Mouse (Mus musculus): Measurements from ENCODE around the gene Vmn1r198. TPM values are rescaled to one million over a fixed set of nuclear protein-coding genes. Genes with fewer than 3 reads are reported as not detected.
"Not testable (repeated sequence)": the region's sequence is repeated elsewhere in the genome, so short reads cannot be mapped to it uniquely, and the experiment has no call there.

Gene Vmn1r198
- polyA plus RNA-seq, 1 experiment: not detected

- H3K27ac ChIP-seq (ENCODE audit: control insufficient read depth, insufficient read depth, low read depth, low read length): no peak overlapping the region
- H3K4me1 ChIP-seq (ENCODE audit: control insufficient read depth, insufficient read depth, low read length): no peaks in the 10 kb centered on the region
- no peak overlapping the region for H3K4me3 ChIP-seq (ENCODE audit: control insufficient read depth, low read depth, low read length)
- no peak for TF ChIP-seq POLR2A (IDR thresholded peaks at IDR 0.05; ENCODE audit: control insufficient read depth, low read depth, low read length)
- TF ChIP-seq CTCF (IDR thresholded peaks at IDR 0.05; ENCODE audit: control insufficient read depth, insufficient read depth, insufficient replicate concordance, low read depth, low read length): no peak
- H3K36me3 ChIP-seq (ENCODE audit: control insufficient read depth, insufficient read depth, low read length): no peaks in the 10 kb centered on the region
- H3K27me3 ChIP-seq (ENCODE audit: control insufficient read depth, insufficient read depth, low read length): no peaks in the 10 kb centered on the region
These were observed 649 bp downstream of the Vmn1r198 start for GRCm38 (mm10) chr13:22350813-22351212.

GRCm38 (mm10) chr13:22379518-22379917 lies 29.4 kb downstream of the Vmn1r198 start, which contains the start of gene Vmn1r199:
Gene Vmn1r199 (plus strand): TSS chr13:22379818.
- H3K4me3 ChIP-seq (ENCODE audit: control insufficient read depth, low read depth, low read length): no peak within 1 kb of the TSS
- no peaks in the 10 kb centered on the region for H3K4me1 ChIP-seq (ENCODE audit: control insufficient read depth, insufficient read depth, low read length)
- H3K27ac ChIP-seq (ENCODE audit: control insufficient read depth, insufficient read depth, low read depth, low read length): no peak within 1 kb of the TSS

GRCm38 (mm10) chr13:22381128-22381527 lies 31.0 kb downstream of the Vmn1r198 start:
- not testable (repeated sequence) for H3K4me1 ChIP-seq (ENCODE audit: control insufficient read depth, insufficient read depth, low read length); H3K4me3 ChIP-seq (ENCODE audit: control insufficient read depth, low read depth, low read length); H3K36me3 ChIP-seq (ENCODE audit: control insufficient read depth, insufficient read depth, low read length); H3K27ac ChIP-seq (ENCODE audit: control insufficient read depth, insufficient read depth, low read depth, low read length); H3K27me3 ChIP-seq (ENCODE audit: control insufficient read depth, insufficient read depth, low read length)

More at GRCm38 (mm10) chr13:22379518-22379917, 29.4 kb downstream of the Vmn1r198 start, which contains the start of gene Vmn1r199:
- H3K27me3 ChIP-seq (ENCODE audit: control insufficient read depth, insufficient read depth, low read length): no peaks in the 10 kb centered on the region
- no peaks in the 10 kb centered on the region for H3K36me3 ChIP-seq (ENCODE audit: control insufficient read depth, insufficient read depth, low read length)
- no peak for TF ChIP-seq POLR2A (IDR thresholded peaks at IDR 0.05; ENCODE audit: control insufficient read depth, low read depth, low read length)
- TF ChIP-seq CTCF (IDR thresholded peaks at IDR 0.05; ENCODE audit: control insufficient read depth, insufficient read depth, insufficient replicate concordance, low read depth, low read length): no peak

- H3K4me1 ChIP-seq (ENCODE audit: control insufficient read depth, insufficient read depth, low read length): no peaks in the 10 kb centered on the region
- TF ChIP-seq POLR2A (IDR thresholded peaks at IDR 0.05; ENCODE audit: control insufficient read depth, low read depth, low read length) (no peak), CTCF (IDR thresholded peaks at IDR 0.05; ENCODE audit: control insufficient read depth, insufficient read depth, insufficient replicate concordance, low read depth, low read length) (no peak)
- no peak overlapping the region for H3K4me3 ChIP-seq (ENCODE audit: control insufficient read depth, low read depth, low read length)
- no peaks in the 10 kb centered on the region for H3K27me3 ChIP-seq (ENCODE audit: control insufficient read depth, insufficient read depth, low read length)
- H3K36me3 ChIP-seq (ENCODE audit: control insufficient read depth, insufficient read depth, low read length): no peaks in the 10 kb centered on the region
- no peak overlapping the region for H3K27ac ChIP-seq (ENCODE audit: control insufficient read depth, insufficient read depth, low read depth, low read length)
These were observed 33.2 kb downstream of the Vmn1r198 start for GRCm38 (mm10) chr13:22383401-22383800.

- no peak for TF ChIP-seq POLR2A (IDR thresholded peaks at IDR 0.05; ENCODE audit: control insufficient read depth, low read depth, low read length)
- TF ChIP-seq CTCF (IDR thresholded peaks at IDR 0.05; ENCODE audit: control insufficient read depth, insufficient read depth, insufficient replicate concordance, low read depth, low read length): no peak
- Histone ChIP-seq H3K4me3 (ENCODE audit: control insufficient read depth, low read depth, low read length) (no peak overlapping the region), H3K27ac (ENCODE audit: control insufficient read depth, insufficient read depth, low read depth, low read length) (no peak overlapping the region), H3K4me1 (ENCODE audit: control insufficient read depth, insufficient read depth, low read length) (no peaks in the 10 kb centered on the region), H3K36me3 (ENCODE audit: control insufficient read depth, insufficient read depth, low read length) (no peaks in the 10 kb centered on the region), H3K27me3 (ENCODE audit: control insufficient read depth, insufficient read depth, low read length) (no peaks in the 10 kb centered on the region)
These were observed 36.9 kb downstream of the Vmn1r198 start for GRCm38 (mm10) chr13:22387050-22387449.

- no peaks in the 10 kb centered on the region for H3K36me3 ChIP-seq (ENCODE audit: control insufficient read depth, insufficient read depth, low read length)
- H3K27me3 ChIP-seq (ENCODE audit: control insufficient read depth, insufficient read depth, low read length): no peaks in the 10 kb centered on the region
- TF ChIP-seq POLR2A (IDR thresholded peaks at IDR 0.05; ENCODE audit: control insufficient read depth, low read depth, low read length) (no peak), CTCF (IDR thresholded peaks at IDR 0.05; ENCODE audit: control insufficient read depth, insufficient read depth, insufficient replicate concordance, low read depth, low read length) (no peak)
- H3K27ac ChIP-seq (ENCODE audit: control insufficient read depth, insufficient read depth, low read depth, low read length): no peak within 1 kb of the TSS
- no peaks in the 10 kb centered on the region for H3K4me1 ChIP-seq (ENCODE audit: control insufficient read depth, insufficient read depth, low read length)
- no peak within 1 kb of the TSS for H3K4me3 ChIP-seq (ENCODE audit: control insufficient read depth, low read depth, low read length)
These were observed 39.9 kb downstream of the Vmn1r198 start, which contains the start of gene Vmn1r200 for GRCm38 (mm10) chr13:22390073-22390472. Gene Vmn1r200 (plus strand): TSS chr13:22390373.

GRCm38 (mm10) chr13:22402978-22403377 lies 52.8 kb downstream of the Vmn1r198 start:
- H3K27me3 ChIP-seq (ENCODE audit: control insufficient read depth, insufficient read depth, low read length): no peaks in the 10 kb centered on the region
- H3K4me1 ChIP-seq (ENCODE audit: control insufficient read depth, insufficient read depth, low read length): no peaks in the 10 kb centered on the region
- no peak overlapping the region for H3K4me3 ChIP-seq (ENCODE audit: control insufficient read depth, low read depth, low read length)
- H3K27ac ChIP-seq (ENCODE audit: control insufficient read depth, insufficient read depth, low read depth, low read length): no peak overlapping the region
- no peaks in the 10 kb centered on the region for H3K36me3 ChIP-seq (ENCODE audit: control insufficient read depth, insufficient read depth, low read length)
- TF ChIP-seq CTCF (IDR thresholded peaks at IDR 0.05; ENCODE audit: control insufficient read depth, insufficient read depth, insufficient replicate concordance, low read depth, low read length): no peak
- no peak for TF ChIP-seq POLR2A (IDR thresholded peaks at IDR 0.05; ENCODE audit: control insufficient read depth, low read depth, low read length)

Other genes starting within 250 kb of the Vmn1r198 start
- gene Vmn1r189, start 244.5 kb upstream of the Vmn1r198 start, polyA plus RNA-seq (2012; rRNA removed): not detected in 2 replicates
- not detected in 2 replicates for gene Vmn1r191, start 166.4 kb upstream of the Vmn1r198 start, polyA plus RNA-seq (2012; rRNA removed)
- gene Vmn1r192, start 159.2 kb upstream of the Vmn1r198 start, polyA plus RNA-seq (2012; rRNA removed): not detected in 2 replicates
- gene Vmn1r193, start 127.2 kb upstream of the Vmn1r198 start, polyA plus RNA-seq (2012; rRNA removed): not detected in 2 replicates
- gene Vmn1r194, start 106.1 kb upstream of the Vmn1r198 start, polyA plus RNA-seq (2012; rRNA removed): not detected in 2 replicates
- gene Vmn1r195, start 79.8 kb upstream of the Vmn1r198 start, polyA plus RNA-seq (2012; rRNA removed): not detected in 2 replicates
- gene Vmn1r196, start 60.4 kb upstream of the Vmn1r198 start, polyA plus RNA-seq (2012; rRNA removed): not detected in 2 replicates
- gene Vmn1r197, start 25.8 kb upstream of the Vmn1r198 start, polyA plus RNA-seq (2012; rRNA removed): not detected in 2 replicates
- not detected in 2 replicates for gene Vmn1r199, start 29.5 kb downstream of the Vmn1r198 start, polyA plus RNA-seq (2012; rRNA removed)
- gene Vmn1r200, start 40.0 kb downstream of the Vmn1r198 start, polyA plus RNA-seq (2012; rRNA removed): not detected in 2 replicates
- gene Vmn1r201, start 121.6 kb downstream of the Vmn1r198 start, polyA plus RNA-seq (2012; rRNA removed): not detected in 2 replicates
- not detected in 2 replicates for gene Vmn1r202, start 155.0 kb downstream of the Vmn1r198 start, polyA plus RNA-seq (2012; rRNA removed)
- not detected in 2 replicates for gene Vmn1r203, start 167.8 kb downstream of the Vmn1r198 start, polyA plus RNA-seq (2012; rRNA removed)
- gene Vmn1r204, start 202.8 kb downstream of the Vmn1r198 start, polyA plus RNA-seq (2012; rRNA removed): not detected in 2 replicates
- not detected in 2 replicates for gene Vmn1r205, start 242.6 kb downstream of the Vmn1r198 start, polyA plus RNA-seq (2012; rRNA removed)

Measured in testis, adult 2 months (tissue).